Mouse (Mus musculus) midbrain, embryonic 14.5 days (tissue): ENCODE results near the gene Ddx17. TPM values are rescaled to one million over a fixed set of nuclear protein-coding genes. Genes with fewer than 3 reads are reported as not detected.

ENCODE experiments used
- ATAC-seq: fragments of 200-750 bp; cut with Nextera tagmentation; 2 replicates; pipeline ENCODE4 v1.8.0; 2017; ENCODE audit warnings: moderate number of reproducible peaks, moderate library complexity; ENCODE audit not compliant: low FRiP score, low TSS enrichment
- DNase-seq: peaks from one replicate; pipeline ENCODE4 v3.0.0-alpha.2; 2015
- H3K27ac ChIP-seq: fragments of 300-500 bp; sonication (generic); replicated peaks from 2 replicates; pipeline ENCODE4 v1.5.1; 2014; ENCODE audit warnings: mild to moderate bottlenecking, low read depth, low read length, moderate library complexity
- H3K27me3 ChIP-seq: fragments of 300-500 bp; sonication (generic); 2 replicates; pipeline ENCODE4 v1.6.1; 2014; ENCODE audit warnings: low read length, control low read depth, mixed read lengths; ENCODE audit not compliant: control insufficient read depth, insufficient read depth
- H3K36me3 ChIP-seq: fragments of 300-500 bp; sonication (generic); 2 replicates; pipeline ENCODE4 v1.6.1; 2014; ENCODE audit warnings: low read length, control low read depth; ENCODE audit not compliant: control insufficient read depth, insufficient read depth
- H3K4me1 ChIP-seq: fragments of 300-500 bp; sonication (generic); 2 replicates; pipeline ENCODE4 v1.6.1; 2014; ENCODE audit warnings: mild to moderate bottlenecking, antibody characterized with exemption, low read length, control low read depth; ENCODE audit not compliant: control insufficient read depth, insufficient read depth
- H3K4me2 ChIP-seq: fragments of 300-500 bp; sonication (generic); 2 replicates; pipeline ENCODE4 v1.6.1; 2014; ENCODE audit warnings: mild to moderate bottlenecking, low read length, moderate library complexity
- H3K4me3 ChIP-seq: fragments of 300-500 bp; sonication (generic); replicated peaks from 2 replicates; pipeline ENCODE4 v1.5.1; 2014; ENCODE audit warnings: low read depth, low read length
- H3K9ac ChIP-seq: fragments of 300-500 bp; sonication (generic); replicated peaks from 2 replicates; pipeline ENCODE4 v1.6.1; 2014; ENCODE audit warnings: mild to moderate bottlenecking, low read length, moderate library complexity
- H3K9me3 ChIP-seq: fragments of 300-500 bp; sonication (generic); 2 replicates; pipeline ENCODE4 v1.6.1; 2016; ENCODE audit warnings: low read length, control low read depth, mixed read lengths; ENCODE audit not compliant: control insufficient read depth
- WGBS: fragments of 180-500 bp; shearing (Covaris S2); extraction: QIAGEN DNeasy Blood & Tissue Kit; methylation state at CpG from one replicate; pipeline ENCODE4 v1.1.7; 2014; 5-methylcytosine and 5-hydroxymethylcytosine counted together
- polyA plus RNA-seq: library from polyadenylated mRNA; unstranded; fragments of >200 nt; fragmentation: Nextera tagmentation; extraction: Ambion mirVana; gene quantifications from 2 replicates; pipeline ENCODE4 v1.2.1, GENCODE M21; 2014

The Ddx17 gene
- polyA plus RNA-seq = 115 and 137 TPM in 2 replicates

GRCm38 (mm10) chr15:79546410-79547288, at the start of gene Ddx17:
Ddx17 (minus strand) TSS chr15:79546741.
- no peaks in the 10 kb centered on the region for H3K9me3 ChIP-seq
- no peaks in the 10 kb centered on the region for H3K27me3 ChIP-seq
- H3K27ac ChIP-seq = peak within 1 kb of the TSS; percentile 98
- ATAC-seq (peak; percentile 99), DNase-seq (peak; percentile 100)
- H3K9ac ChIP-seq = peak within 1 kb of the TSS; percentile 91
- H3K4me1 ChIP-seq = peaks cover 25% of the 10 kb centered on the region
- peak within 1 kb of the TSS; percentile 90 for H3K4me2 ChIP-seq
- under 1% methylated on average over 84 of the region's 84 CpGs for WGBS
- peaks cover 27% of the 10 kb centered on the region for H3K36me3 ChIP-seq
- H3K4me3 ChIP-seq = peak within 1 kb of the TSS; percentile 93

- ATAC-seq = no peak
- Histone ChIP-seq H3K4me1 (no peaks in the 10 kb centered on the region), H3K9ac (no peak overlapping the region), H3K36me3 (no peaks in the 10 kb centered on the region), H3K4me3 (no peak overlapping the region), H3K4me2 (no peak overlapping the region), H3K27ac (no peak overlapping the region), H3K27me3 (no peaks in the 10 kb centered on the region), H3K9me3 (no peaks in the 10 kb centered on the region)
- no peak for DNase-seq
- 58% methylated on average over 1 of the region's 1 CpGs for WGBS
Measured at GRCm38 (mm10) chr15:79581581-79581980, 35.0 kb upstream of the Ddx17 start.

- H3K4me3 ChIP-seq = no peak overlapping the region
- no peak overlapping the region for H3K27ac ChIP-seq
- no peaks in the 10 kb centered on the region for H3K9me3 ChIP-seq
- H3K4me2 ChIP-seq = no peak overlapping the region
- H3K4me1 ChIP-seq = no peaks in the 10 kb centered on the region
- no peaks in the 10 kb centered on the region for H3K36me3 ChIP-seq
- DNase-seq = no peak
- 81% methylated on average over 6 of the region's 6 CpGs for WGBS
- H3K27me3 ChIP-seq = no peaks in the 10 kb centered on the region
- ATAC-seq = no peak
- H3K9ac ChIP-seq = no peak overlapping the region
Measured at GRCm38 (mm10) chr15:79577671-79578426, 31.3 kb upstream of the Ddx17 start.

GRCm38 (mm10) chr15:79576947-79577346, 30.4 kb upstream of the Ddx17 start:
- no peaks in the 10 kb centered on the region for H3K4me1 ChIP-seq
- no peaks in the 10 kb centered on the region for H3K27me3 ChIP-seq
- no peaks in the 10 kb centered on the region for H3K9me3 ChIP-seq
- DNase-seq (no peak), ATAC-seq (no peak)
- no peak overlapping the region for H3K4me2 ChIP-seq
- no peak overlapping the region for H3K4me3 ChIP-seq
- WGBS = 93% methylated on average over 2 of the region's 2 CpGs
- H3K27ac ChIP-seq = no peak overlapping the region
- H3K9ac ChIP-seq = no peak overlapping the region
- no peaks in the 10 kb centered on the region for H3K36me3 ChIP-seq

GRCm38 (mm10) chr15:79575543-79576222, 29.1 kb upstream of the Ddx17 start:
- Histone ChIP-seq H3K27ac (no peak overlapping the region), H3K36me3 (no peaks in the 10 kb centered on the region), H3K4me1 (no peaks in the 10 kb centered on the region), H3K9me3 (no peaks in the 10 kb centered on the region), H3K27me3 (no peaks in the 10 kb centered on the region), H3K4me2 (no peak overlapping the region), H3K4me3 (no peak overlapping the region), H3K9ac (no peak overlapping the region)
- 79% methylated on average over 1 of the region's 1 CpGs for WGBS
- no peak for ATAC-seq
- no peak for DNase-seq

- Histone ChIP-seq H3K27me3 (no peaks in the 10 kb centered on the region), H3K4me3 (no peak overlapping the region), H3K4me2 (no peak overlapping the region), H3K9ac (no peak overlapping the region), H3K36me3 (no peaks in the 10 kb centered on the region), H3K27ac (no peak overlapping the region), H3K9me3 (no peaks in the 10 kb centered on the region), H3K4me1 (no peaks in the 10 kb centered on the region)
- 90% methylated on average over 9 of the region's 9 CpGs for WGBS
- no peak for DNase-seq
- no peak for ATAC-seq
Measured at GRCm38 (mm10) chr15:79562417-79562816, 15.9 kb upstream of the Ddx17 start.

- no peaks in the 10 kb centered on the region for H3K36me3 ChIP-seq
- H3K9me3 ChIP-seq = no peaks in the 10 kb centered on the region
- no peak overlapping the region for H3K4me2 ChIP-seq
- no peak overlapping the region for H3K27ac ChIP-seq
- H3K4me3 ChIP-seq = no peak overlapping the region
- ATAC-seq (no peak), DNase-seq (no peak)
- no peak overlapping the region for H3K9ac ChIP-seq
- H3K4me1 ChIP-seq = no peaks in the 10 kb centered on the region
- WGBS = 74% methylated on average over 3 of the region's 3 CpGs
- no peaks in the 10 kb centered on the region for H3K27me3 ChIP-seq
Measured at GRCm38 (mm10) chr15:79559649-79560048, 13.1 kb upstream of the Ddx17 start.

- 84% methylated on average over 5 of the region's 5 CpGs for WGBS
- no peak for ATAC-seq
- no peaks in the 10 kb centered on the region for H3K4me1 ChIP-seq
- H3K27ac ChIP-seq = no peak overlapping the region
- DNase-seq = no peak
- no peaks in the 10 kb centered on the region for H3K36me3 ChIP-seq
- no peak overlapping the region for H3K9ac ChIP-seq
- no peak overlapping the region for H3K4me2 ChIP-seq
- no peaks in the 10 kb centered on the region for H3K27me3 ChIP-seq
- H3K9me3 ChIP-seq = no peaks in the 10 kb centered on the region
- no peak overlapping the region for H3K4me3 ChIP-seq
Measured at GRCm38 (mm10) chr15:79552566-79552965, 6.0 kb upstream of the Ddx17 start.
